Mouse (Mus musculus): ENCODE measurements at regions not wholly inside any gene's neighbourhood (a gene's known extent, or its start where the extent isn't known, plus 50 kb on each side); places are given as distances from the start of the nearest gene placed in this dataset.

GRCm38 (mm10) chr14:85784386-85784785 lies 1341.0 kb downstream of the Pcdh17 start:
- TF ChIP-seq EP300 (IDR thresholded peaks at IDR 0.05; ENCODE audit: low read depth in 1 of 2, low read length in 2 of 2): no peak
- no peak for TF ChIP-seq ETS1 (IDR thresholded peaks at IDR 0.05; ENCODE audit: low read depth, low read length)
- no peak for TF ChIP-seq GATA1 (IDR thresholded peaks at IDR 0.05; ENCODE audit: low read depth, low read length)

All from MEL (cell line).